ENCODE assay signal across 30 mouse cellular contexts in genomic region chr2:121658123-121658767, GRCm38 (mm10).
A peak's percentile ranks its signal among the peaks of the same experiment; 100 is the strongest.
DNase-seq lines count a peak whose midpoint lies in the region; ATAC-seq and TF ChIP-seq lines count a peak whose summit lies in the region.
"Had no signal": no experiment of that assay in that cellular context is flagged by ENCODE, and none has a peak within 500 bp of the region (broad histone marks: within the 10 kb centered on the region; RNA-seq: fewer than 3 reads in every experiment).

No protein-coding gene starts in this region.

- no peak overlapping the region for H3K4me3 ChIP-seq in liver, embryonic 12.5 days
- H3K4me3 ChIP-seq in liver, postnatal 0 days (ENCODE audit: low read depth, low read length): no peak overlapping the region
- H3K4me3 ChIP-seq: embryonic facial prominence, embryonic 12.5 days; forebrain, embryonic 12.5 days; heart, embryonic 10.5 days; heart, embryonic 15.5 days; hindbrain, embryonic 12.5 days; intestine, embryonic 15.5 days; stomach, embryonic 15.5 days had no signal

- H3K27ac ChIP-seq in liver, embryonic 12.5 days: peak overlapping the region; percentile 71
- peak overlapping the region; percentile 81 for H3K27ac ChIP-seq in liver, postnatal 0 days (ENCODE audit: low read depth)
- H3K27ac ChIP-seq: embryonic facial prominence, embryonic 12.5 days; forebrain, embryonic 12.5 days; heart, embryonic 10.5 days; heart, embryonic 15.5 days; hindbrain, embryonic 12.5 days; hindbrain, postnatal 0 days; intestine, embryonic 15.5 days; stomach, embryonic 15.5 days had no signal

- H3K27me3 ChIP-seq in liver, embryonic 12.5 days (replicated peaks): 0 out of 2 replicates have a peak, but pooled peaks cover 3% of the 10 kb centered on the region
- H3K27me3 ChIP-seq in liver, postnatal 0 days (ENCODE audit: insufficient read depth, low read length): no peaks in the 10 kb centered on the region
- H3K27me3 ChIP-seq: CH12.LX; embryonic facial prominence, embryonic 12.5 days; forebrain, embryonic 12.5 days; heart, embryonic 15.5 days; hindbrain, embryonic 12.5 days; intestine, embryonic 15.5 days; Patski; stomach, embryonic 15.5 days had no signal

- H3K9ac ChIP-seq in liver, embryonic 12.5 days: no peak overlapping the region
- no peak overlapping the region for H3K9ac ChIP-seq in liver, postnatal 0 days (replicated peaks)
- H3K9ac ChIP-seq: embryonic facial prominence, embryonic 12.5 days; forebrain, embryonic 12.5 days; heart, embryonic 15.5 days; hindbrain, embryonic 12.5 days; intestine, embryonic 15.5 days; stomach, embryonic 15.5 days had no signal

- H3K36me3 ChIP-seq in liver, embryonic 12.5 days: no peaks in the 10 kb centered on the region
- H3K36me3 ChIP-seq in liver, postnatal 0 days (replicated peaks; ENCODE audit: insufficient read depth, low read length): no peaks in the 10 kb centered on the region
- H3K36me3 ChIP-seq: embryonic facial prominence, embryonic 12.5 days; forebrain, embryonic 12.5 days; heart, embryonic 10.5 days; heart, embryonic 15.5 days; hindbrain, embryonic 12.5 days; intestine, embryonic 15.5 days; stomach, embryonic 15.5 days had no signal

- peak; percentile 85 for ATAC-seq in liver, embryonic 12.5 days
- ATAC-seq in liver, postnatal 0 days: peak; percentile 92
- ATAC-seq: hindbrain, postnatal 0 days; intestine, embryonic 15.5 days; lung, postnatal 0 days; Patski had no signal

- DNase-seq in heart, adult 11 months: peak; percentile 58
- DNase-seq in heart, adult 9 months (ENCODE audit: low spot score in 2 of 2): no peak
- DNase-seq in c-Kit-positive CD71-positive TER-119-negative erythroid progenitor cells, embryonic 14.5 days (ENCODE audit: low read depth): peak; percentile 51
- no peak for DNase-seq in liver, postnatal 0 days
- DNase-seq in cerebellum, adult 9-11 months: no peak
- no peak for DNase-seq in yolk sac, embryonic 10.5 days (ENCODE audit: low spot score)
- no peak for DNase-seq in kidney, postnatal 4 days
- DNase-seq: adrenal gland, postnatal 25 days; cerebellum, adult 11 months; cerebellum, adult 9-10 months; embryo, embryonic 11 days; gastrocnemius, postnatal 10 days; heart, postnatal 36 days; kidney, adult 2 months; kidney, postnatal 10 days; lung, postnatal 4 days; midbrain, embryonic 14.5 days; thymus, postnatal 14 days had no signal

- no peaks in the 10 kb centered on the region for H3K9me3 ChIP-seq in liver, embryonic 12.5 days (replicated peaks)
- H3K9me3 ChIP-seq in liver, postnatal 0 days (ENCODE audit: low read length): no peaks in the 10 kb centered on the region
- H3K9me3 ChIP-seq: embryonic facial prominence, embryonic 12.5 days; forebrain, embryonic 12.5 days; heart, embryonic 10.5 days; heart, embryonic 15.5 days; hindbrain, embryonic 12.5 days; intestine, embryonic 15.5 days; stomach, embryonic 15.5 days had no signal

- no peak for TF ChIP-seq CTCF in liver, postnatal 0 days (IDR thresholded peaks at IDR 0.05; ENCODE audit: low read depth)

- WGBS in liver, embryonic 12.5 days (ENCODE audit: insufficient replicate concordance): 46% methylated on average over 5 of the region's 5 CpGs
- 57% methylated on average over 5 of the region's 5 CpGs for WGBS in liver, postnatal 0 days (ENCODE audit: insufficient replicate concordance)

- peak overlapping the region; percentile 23; the same call in 1 of the 2 replicates for H3K4me2 ChIP-seq in liver, embryonic 12.5 days
- no peak overlapping the region for H3K4me2 ChIP-seq in liver, postnatal 0 days (ENCODE audit: low read depth, low read length)
- H3K4me2 ChIP-seq: embryonic facial prominence, embryonic 12.5 days; forebrain, embryonic 12.5 days; heart, embryonic 15.5 days; hindbrain, embryonic 12.5 days; intestine, embryonic 15.5 days; stomach, embryonic 15.5 days had no signal

- peaks cover 23% of the 10 kb centered on the region for H3K4me1 ChIP-seq in liver, embryonic 12.5 days
- no peaks in the 10 kb centered on the region for H3K4me1 ChIP-seq in liver, postnatal 0 days (ENCODE audit: insufficient read depth)
- H3K4me1 ChIP-seq: embryonic facial prominence, embryonic 12.5 days; heart, embryonic 15.5 days; intestine, embryonic 15.5 days; stomach, embryonic 15.5 days had no signal

- peak; percentile 95 for TF ChIP-seq EP300 in liver, postnatal 0 days (IDR thresholded peaks at IDR 0.05; ENCODE audit: low read depth)

Comparison
In these comparisons a context has a peak if more than half of its experiments do, and no peak if none do; other contexts are left out.
1. DNase-seq: peak in heart, adult 11 months (single experiment) and c-Kit-positive CD71-positive TER-119-negative erythroid progenitor cells, embryonic 14.5 days (single experiment); none in heart, adult 9 months (0 of 2), liver, postnatal 0 days (single experiment), cerebellum, adult 9-11 months (single experiment), yolk sac, embryonic 10.5 days (single experiment) and kidney, postnatal 4 days (0 of 2).